Mouse (Mus musculus) hindbrain, embryonic 15.5 days (tissue): ENCODE data around the gene Cdkl2. TPM values are rescaled to one million over a fixed set of nuclear protein-coding genes. Genes with fewer than 3 reads are reported as not detected.

Source experiments
- ATAC-seq: fragments of 200-750 bp; cut with Nextera tagmentation; 2 replicates; pipeline ENCODE4 v1.8.0; 2017; ENCODE audit warnings: low read depth, moderate number of reproducible peaks, moderate TSS enrichment; ENCODE audit not compliant: low FRiP score
- H3K27ac ChIP-seq: fragments of 300-500 bp; sonication (generic); replicated peaks from 2 replicates; pipeline ENCODE4 v1.5.1; 2015; ENCODE audit warnings: mild to moderate bottlenecking, inconsistent platforms
- H3K27me3 ChIP-seq: fragments of 300-500 bp; sonication (generic); 2 replicates; pipeline ENCODE4 v1.6.1; 2015; ENCODE audit warnings: control low read depth, inconsistent platforms
- H3K36me3 ChIP-seq: fragments of 300-500 bp; sonication (generic); 2 replicates; pipeline ENCODE4 v1.6.1; 2015; ENCODE audit warnings: control low read depth, inconsistent platforms
- H3K4me1 ChIP-seq: fragments of 300-500 bp; sonication (generic); replicated peaks from 2 replicates; pipeline ENCODE4 v1.6.1; 2015; ENCODE audit warnings: control low read depth, inconsistent platforms
- H3K4me2 ChIP-seq: fragments of 300-500 bp; sonication (generic); 2 replicates; pipeline ENCODE4 v1.6.1; 2015; ENCODE audit warnings: moderate library complexity, mild to moderate bottlenecking, inconsistent platforms
- H3K4me3 ChIP-seq: fragments of 300-500 bp; sonication (generic); 2 replicates; pipeline ENCODE4 v1.5.1; 2015; ENCODE audit warnings: mild to moderate bottlenecking, inconsistent platforms
- H3K9ac ChIP-seq: fragments of 300-500 bp; sonication (generic); 2 replicates; pipeline ENCODE4 v1.6.1; 2015; ENCODE audit warnings: inconsistent platforms
- H3K9me3 ChIP-seq: fragments of 300-500 bp; sonication (generic); 2 replicates; pipeline ENCODE4 v1.6.1; 2016; ENCODE audit warnings: control low read depth, inconsistent platforms
- WGBS: fragments of 180-500 bp; shearing (Covaris S2); methylation state at CpG from one replicate; pipeline ENCODE4 v1.1.7; 2015; 5-methylcytosine and 5-hydroxymethylcytosine counted together
- polyA plus RNA-seq: library from polyadenylated mRNA; unstranded; fragments of >200 nt; fragmentation: Nextera tagmentation; extraction: Ambion mirVana; gene quantifications from 2 replicates; pipeline ENCODE4 v1.2.1, GENCODE M21; 2015

Gene Cdkl2
- polyA plus RNA-seq, 1 experiment from 2014 or later = 13.7 TPM

- WGBS = 0% methylated on average over 14 of the region's 14 CpGs
- H3K4me3 ChIP-seq = peak overlapping the region; percentile 91
- H3K4me1 ChIP-seq = peaks cover 34% of the 10 kb centered on the region
- peaks cover 2% of the 10 kb centered on the region for H3K36me3 ChIP-seq
- peak overlapping the region; percentile 86 for H3K9ac ChIP-seq
- no peak for ATAC-seq
- H3K9me3 ChIP-seq = no peaks in the 10 kb centered on the region
- no peaks in the 10 kb centered on the region for H3K27me3 ChIP-seq
- H3K27ac ChIP-seq = peak overlapping the region; percentile 100
- H3K4me2 ChIP-seq = peak overlapping the region; percentile 74
Measured at GRCm38 (mm10) chr5:91962259-91962638, 81.4 kb downstream of the Cdkl2 start.

GRCm38 (mm10) chr5:91961370-91961769 is 82.3 kb downstream of the Cdkl2 start:
- Histone ChIP-seq H3K36me3 (peaks cover 10% of the 10 kb centered on the region), H3K4me1 (peaks cover 34% of the 10 kb centered on the region), H3K9me3 (no peaks in the 10 kb centered on the region), H3K4me2 (peak overlapping the region; percentile 74), H3K9ac (peak overlapping the region; percentile 86; the same call in 1 of the 2 replicates), H3K27me3 (no peaks in the 10 kb centered on the region), H3K4me3 (peak overlapping the region; percentile 91), H3K27ac (no peak overlapping the region)
- 90% methylated on average over 1 of the region's 1 CpGs for WGBS
- ATAC-seq = no peak

DNA sequence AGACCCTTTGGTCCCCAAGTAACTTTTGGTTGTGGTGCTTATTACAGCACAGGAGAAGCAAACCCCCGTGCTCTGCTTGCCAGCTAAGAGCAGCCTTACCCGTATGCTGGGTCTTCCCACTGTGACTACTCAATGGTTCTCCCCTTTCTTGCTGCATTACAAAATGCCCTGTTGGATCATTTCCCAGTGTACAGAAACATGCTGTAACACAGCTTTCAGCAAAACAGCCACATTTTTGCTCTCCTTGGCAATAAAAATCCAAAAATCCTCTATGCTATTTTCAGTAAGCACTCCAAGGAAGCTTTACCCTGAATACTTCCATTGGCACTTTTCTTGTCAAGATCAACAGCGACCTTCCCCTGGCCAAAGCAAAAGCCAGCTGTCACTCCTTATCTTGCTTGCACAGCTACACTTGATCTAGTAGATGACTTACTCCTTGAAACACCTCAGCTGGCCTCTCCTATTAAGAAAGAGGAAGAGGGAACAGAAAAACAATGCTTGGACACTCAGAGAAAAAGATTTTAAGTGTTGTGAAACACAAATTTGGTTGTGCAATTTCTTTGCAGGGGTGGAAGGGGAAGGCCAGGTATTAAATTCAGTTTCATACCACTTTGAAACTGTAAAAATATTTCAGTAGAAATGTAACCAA is 83.0 kb downstream of the Cdkl2 start:
- peak overlapping the region; percentile 74 for H3K4me2 ChIP-seq
- H3K27me3 ChIP-seq = no peaks in the 10 kb centered on the region
- no peak overlapping the region; the same call in 1 of the 2 replicates for H3K4me3 ChIP-seq
- 57% methylated on average over 3 of the region's 3 CpGs for WGBS
- peaks cover 34% of the 10 kb centered on the region for H3K4me1 ChIP-seq
- H3K9me3 ChIP-seq = no peaks in the 10 kb centered on the region
- H3K36me3 ChIP-seq = peaks cover 13% of the 10 kb centered on the region
- peak overlapping the region; percentile 7; the same call in 1 of the 2 replicates for H3K27ac ChIP-seq
- no peak for ATAC-seq
- no peak overlapping the region for H3K9ac ChIP-seq

DNA sequence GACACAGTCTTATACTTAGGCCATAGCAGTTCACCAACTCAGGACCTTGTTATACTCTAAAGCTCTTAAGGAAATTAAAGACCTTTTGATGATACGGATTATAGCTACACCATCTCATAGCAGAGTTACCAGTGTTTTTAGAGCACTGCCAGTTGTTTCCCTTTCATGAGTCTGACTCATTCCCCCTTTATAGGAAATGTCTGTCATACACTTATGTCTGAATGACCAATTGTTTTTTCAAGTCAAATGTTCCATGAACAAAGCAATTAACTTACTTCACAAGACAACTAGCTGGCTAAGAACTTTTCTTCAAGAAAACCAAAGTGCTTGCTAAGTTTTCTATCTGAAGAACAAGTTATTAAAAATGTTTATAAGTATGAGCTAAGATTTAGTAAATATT is 83.7 kb downstream of the Cdkl2 start:
- no peak for ATAC-seq
- Histone ChIP-seq H3K4me1 (peaks cover 34% of the 10 kb centered on the region), H3K4me3 (no peak overlapping the region), H3K27ac (no peak overlapping the region), H3K4me2 (peak overlapping the region; percentile 74), H3K9ac (no peak overlapping the region), H3K9me3 (no peaks in the 10 kb centered on the region), H3K36me3 (peaks cover 16% of the 10 kb centered on the region), H3K27me3 (no peaks in the 10 kb centered on the region)
- 84% methylated on average over 1 of the region's 1 CpGs for WGBS

- ATAC-seq = no peak
Measured at GRCm38 (mm10) chr5:91959096-91959495, 84.6 kb downstream of the Cdkl2 start.

GRCm38 (mm10) chr5:91956991-91957760 is 86.5 kb downstream of the Cdkl2 start:
- H3K9ac ChIP-seq = no peak overlapping the region
- no peaks in the 10 kb centered on the region for H3K27me3 ChIP-seq
- no peak overlapping the region for H3K4me3 ChIP-seq
- WGBS = 94% methylated on average over 3 of the region's 3 CpGs
- ATAC-seq = no peak
- no peaks in the 10 kb centered on the region for H3K9me3 ChIP-seq
- H3K27ac ChIP-seq = no peak overlapping the region
- no peak overlapping the region for H3K4me2 ChIP-seq
- H3K36me3 ChIP-seq = peaks cover 33% of the 10 kb centered on the region
- peaks cover 26% of the 10 kb centered on the region for H3K4me1 ChIP-seq

More at GRCm38 (mm10) chr5:91959096-91959495, 84.6 kb downstream of the Cdkl2 start:
- Histone ChIP-seq H3K4me3 (no peak overlapping the region), H3K27ac (no peak overlapping the region), H3K4me2 (no peak overlapping the region), H3K9me3 (no peaks in the 10 kb centered on the region), H3K36me3 (peaks cover 20% of the 10 kb centered on the region), H3K4me1 (peaks cover 34% of the 10 kb centered on the region), H3K27me3 (no peaks in the 10 kb centered on the region), H3K9ac (no peak overlapping the region)
- WGBS = 64% methylated on average over 1 of the region's 1 CpGs

Other genes with a start within 250 kb of the Cdkl2 start
- gene Rchy1, start 80.8 kb downstream of the Cdkl2 start, polyA plus RNA-seq = 82.2 and 85.0 TPM in 2 replicates
- gene Odaph, start 56.4 kb downstream of the Cdkl2 start, polyA plus RNA-seq = 0.21 and 0.43 TPM in 2 replicates
- gene G3bp2, start 39.8 kb upstream of the Cdkl2 start, polyA plus RNA-seq = 325 and 337 TPM in 2 replicates
- 38.7 and 44.6 TPM in 2 replicates for gene Uso1, start 94.1 kb upstream of the Cdkl2 start, polyA plus RNA-seq
- gene U90926, start 171.5 kb upstream of the Cdkl2 start, polyA plus RNA-seq = not detected in 2 replicates
- gene Ppef2, start 212.4 kb upstream of the Cdkl2 start, polyA plus RNA-seq = 0.38 and 0.52 TPM in 2 replicates
- gene Naaa, start 234.3 kb upstream of the Cdkl2 start, polyA plus RNA-seq = 21.9 and 24.1 TPM in 2 replicates